Mouse (Mus musculus): ENCODE measurements around the gene Sst. TPM values are rescaled to one million over a fixed set of nuclear protein-coding genes. Genes with fewer than 3 reads are reported as not detected.

Sst gene
- total RNA-seq (2023): not detected

GRCm38 (mm10) chr16:23890636-23891035, at the start of gene Sst:
Gene Sst (minus strand): TSS chr16:23890958.

DNA sequence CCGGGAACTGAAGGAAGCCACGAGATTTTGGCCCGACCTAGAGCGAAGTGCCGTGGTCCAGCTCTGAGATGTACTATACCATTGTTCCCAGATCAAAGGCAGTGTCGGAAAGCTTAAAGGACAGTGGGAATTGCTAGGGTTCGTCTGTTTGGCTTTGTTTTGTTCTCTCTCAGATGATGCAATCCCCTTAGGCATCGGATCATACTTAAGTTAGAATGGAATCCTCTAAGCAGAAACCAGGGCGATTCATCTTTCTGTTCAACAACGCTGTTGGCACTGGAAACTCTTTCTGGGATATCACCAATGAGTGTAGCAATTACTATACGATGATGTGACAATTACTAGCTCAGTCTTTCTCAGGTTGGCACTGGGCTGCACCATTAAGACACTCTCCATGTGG, 41.5 kb upstream of the Sst start, which contains the start of gene Rtp2:
Gene Rtp2 (minus strand): TSS at position 101 of the 400 bp plus-strand sequence.

Other genes with a start within 250 kb of the Sst start
- not detected for gene Rtp2, start 41.4 kb upstream of the Sst start, total RNA-seq (2023)
- gene Gm37419, start 97.5 kb upstream of the Sst start, total RNA-seq (2023): not detected
- gene Bcl6, start 97.9 kb upstream of the Sst start, total RNA-seq (2023): 16.1 TPM

Data from CD4-positive naive resting alpha-beta T cell, adult 57 days (primary cell).